Mouse (Mus musculus): ENCODE measurements around the gene Tmc8. TPM values are rescaled to one million over a fixed set of nuclear protein-coding genes. Genes with fewer than 3 reads are reported as not detected.
A peak's percentile ranks its signal among the peaks of the same experiment; 100 is the strongest.

Tmc8 gene
- polyA plus RNA-seq, 1 experiment from 2014 or later: 3.6 TPM

DNA sequence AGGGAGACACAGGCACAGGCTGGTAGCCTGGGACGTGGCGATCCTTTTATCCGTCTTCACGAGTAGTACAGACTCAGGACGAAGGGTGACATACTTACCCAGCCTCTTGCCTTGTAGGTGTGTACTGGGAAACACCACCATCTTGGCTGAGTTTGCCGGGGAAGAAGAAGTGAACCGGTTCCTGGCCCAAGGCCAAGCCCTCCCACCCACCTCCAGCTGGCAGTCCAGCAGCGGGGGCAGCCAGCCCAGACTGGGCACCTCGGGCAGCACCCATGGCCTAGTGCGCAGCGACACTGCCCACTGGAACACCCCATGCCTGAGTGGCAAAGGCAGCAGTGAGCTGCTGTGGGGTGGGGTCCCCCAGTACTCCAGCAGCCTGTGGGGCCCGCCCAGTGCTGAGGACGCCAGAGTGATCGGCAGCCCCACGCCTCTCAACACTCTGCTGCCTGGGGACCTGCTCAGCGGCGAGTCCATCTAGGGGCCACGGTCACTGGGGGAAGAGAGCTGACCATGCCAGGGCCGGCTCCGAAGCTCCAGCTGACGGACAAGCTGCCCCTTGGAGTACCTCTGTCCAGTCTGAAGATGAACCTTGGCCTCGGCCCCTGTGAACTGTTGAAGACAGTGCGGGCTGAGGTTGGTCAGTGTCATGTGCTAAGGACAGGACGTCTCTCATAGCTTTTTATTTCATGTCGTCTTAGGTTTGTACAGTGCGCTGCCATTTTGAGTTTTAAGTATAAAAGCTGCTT, 21.3 kb upstream of the Tmc8 start:
- no peak for TF ChIP-seq CTCF (IDR thresholded peaks at IDR 0.05; ENCODE audit: low read depth)
- Histone ChIP-seq H3K4me2 (ENCODE audit: low read length) (no peak overlapping the region), H3K9ac (ENCODE audit: low read depth, low read length) (no peak overlapping the region), H3K27me3 (ENCODE audit: insufficient read depth, low read length) (no peaks in the 10 kb centered on the region), H3K36me3 (ENCODE audit: insufficient read depth, low read length) (peaks cover 56% of the 10 kb centered on the region), H3K4me3 (replicated peaks; ENCODE audit: low read depth, low read length) (no peak overlapping the region), H3K4me1 (replicated peaks; ENCODE audit: insufficient read depth, low read length) (no peaks in the 10 kb centered on the region), H3K27ac (peak overlapping the region; percentile 50; the same call in 1 of the 2 replicates), H3K9me3 (replicated peaks; ENCODE audit: low read length) (no peaks in the 10 kb centered on the region)
- 79% methylated on average over 26 of the region's 26 CpGs for WGBS
- ATAC-seq (replicated peaks; ENCODE audit: low FRiP score, low read depth): peak; percentile 50
- no peak for DNase-seq (ENCODE audit: low spot score)

DNA sequence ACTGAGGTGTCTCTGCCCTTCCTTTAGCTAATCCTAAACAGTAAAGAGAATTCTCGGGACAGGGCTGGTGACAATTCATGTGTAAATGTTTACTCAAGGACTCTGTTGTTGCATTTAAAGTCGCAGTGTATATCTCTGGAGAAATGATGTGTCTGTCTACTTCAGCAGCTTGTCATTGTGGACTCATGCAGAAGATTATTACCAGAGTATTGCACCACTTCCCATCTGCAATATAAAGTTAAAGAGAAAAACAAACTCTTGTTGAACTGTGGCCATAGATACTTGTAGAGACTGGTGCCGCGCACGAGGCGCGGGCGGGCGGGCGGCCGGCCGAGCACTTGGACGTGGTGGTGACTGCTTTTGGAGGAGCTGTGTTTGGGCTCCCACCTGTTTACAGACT, 20.1 kb upstream of the Tmc8 start:
- H3K36me3 ChIP-seq (ENCODE audit: insufficient read depth, low read length): peaks cover 52% of the 10 kb centered on the region
- 83% methylated on average over 13 of the region's 13 CpGs for WGBS
- H3K9me3 ChIP-seq (replicated peaks; ENCODE audit: low read length): no peaks in the 10 kb centered on the region
- no peak overlapping the region for H3K4me3 ChIP-seq (replicated peaks; ENCODE audit: low read depth, low read length)
- TF ChIP-seq CTCF (IDR thresholded peaks at IDR 0.05; ENCODE audit: low read depth): no peak
- H3K4me1 ChIP-seq (replicated peaks; ENCODE audit: insufficient read depth, low read length): 0 out of 2 replicates have a peak, but pooled peaks cover 3% of the 10 kb centered on the region
- ATAC-seq (replicated peaks; ENCODE audit: low FRiP score, low read depth): no peak
- DNase-seq (ENCODE audit: low spot score): no peak
- no peak overlapping the region for H3K4me2 ChIP-seq (ENCODE audit: low read length)
- no peaks in the 10 kb centered on the region for H3K27me3 ChIP-seq (ENCODE audit: insufficient read depth, low read length)
- no peak overlapping the region for H3K9ac ChIP-seq (ENCODE audit: low read depth, low read length)
- H3K27ac ChIP-seq: no peak overlapping the region

DNA sequence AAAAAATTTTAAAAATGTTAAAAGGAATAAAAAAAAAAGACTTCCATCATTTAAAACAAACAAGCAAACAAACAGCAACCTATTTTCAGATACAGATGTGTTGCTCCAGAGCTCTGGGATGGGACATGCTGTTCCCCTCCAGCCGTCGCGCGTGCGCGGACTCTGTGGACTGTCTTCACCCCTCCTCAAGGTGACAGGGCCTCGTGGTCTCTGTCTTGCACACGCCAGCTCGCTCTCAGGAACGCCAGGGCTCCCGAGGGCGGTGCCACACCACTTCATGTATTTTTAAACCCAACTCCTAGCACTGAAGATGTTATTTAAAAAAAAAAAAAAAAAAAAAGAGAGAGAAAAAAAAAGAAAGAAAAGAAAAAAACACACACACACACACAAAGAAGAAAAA, 19.6 kb upstream of the Tmc8 start:
- DNase-seq (ENCODE audit: low spot score): no peak
- TF ChIP-seq CTCF (IDR thresholded peaks at IDR 0.05; ENCODE audit: low read depth): no peak
- Histone ChIP-seq H3K4me2 (ENCODE audit: low read length) (no peak overlapping the region), H3K36me3 (ENCODE audit: insufficient read depth, low read length) (peaks cover 48% of the 10 kb centered on the region), H3K4me3 (replicated peaks; ENCODE audit: low read depth, low read length) (no peak overlapping the region), H3K27me3 (ENCODE audit: insufficient read depth, low read length) (no peaks in the 10 kb centered on the region), H3K4me1 (replicated peaks; ENCODE audit: insufficient read depth, low read length) (0 out of 2 replicates have a peak, but pooled peaks cover 3% of the 10 kb centered on the region), H3K9ac (ENCODE audit: low read depth, low read length) (no peak overlapping the region), H3K9me3 (replicated peaks; ENCODE audit: low read length) (no peaks in the 10 kb centered on the region), H3K27ac (no peak overlapping the region)
- ATAC-seq (replicated peaks; ENCODE audit: low FRiP score, low read depth): no peak
- 73% methylated on average over 12 of the region's 12 CpGs for WGBS

DNA sequence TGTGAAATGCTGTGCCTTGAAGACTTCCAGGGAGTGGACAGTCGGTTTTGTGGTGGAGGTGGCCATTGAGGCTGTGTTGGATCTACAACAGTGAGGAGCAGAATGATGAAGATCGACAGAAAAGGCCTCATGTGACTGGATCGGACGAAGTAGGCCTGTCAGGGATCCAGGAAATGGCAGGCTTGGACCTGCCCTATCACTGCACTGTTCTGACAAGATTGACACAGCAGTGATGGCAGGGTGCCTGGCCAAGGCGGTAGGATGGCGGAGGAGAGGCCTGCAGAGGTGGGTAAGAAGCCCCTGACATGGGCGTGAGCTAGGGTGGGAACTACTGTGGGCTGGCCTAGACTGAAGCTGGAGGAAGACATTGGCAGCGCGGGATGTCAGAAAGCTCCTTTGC, 17.6 kb upstream of the Tmc8 start:
- H3K36me3 ChIP-seq (ENCODE audit: insufficient read depth, low read length): peaks cover 40% of the 10 kb centered on the region
- TF ChIP-seq CTCF (IDR thresholded peaks at IDR 0.05; ENCODE audit: low read depth): no peak

DNA sequence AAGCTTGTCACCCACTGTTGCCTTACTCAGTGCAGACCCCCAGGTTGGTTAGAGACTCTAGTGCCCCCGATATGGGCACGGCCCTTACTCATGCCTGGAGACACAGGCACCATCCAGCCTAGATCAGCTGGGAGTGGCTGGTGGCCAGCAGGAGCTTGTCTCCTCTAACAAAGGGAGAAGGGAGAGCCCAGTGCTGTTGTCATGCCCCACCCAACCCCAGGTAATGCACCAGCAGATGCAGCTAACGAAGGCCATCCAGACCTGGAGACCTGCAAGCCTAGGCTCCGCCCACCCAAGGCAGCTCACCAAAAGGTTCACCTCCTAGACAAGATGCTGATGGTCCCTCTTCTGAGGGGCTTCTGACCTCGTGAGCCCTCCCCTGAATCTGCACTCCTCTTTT, 16.5 kb upstream of the Tmc8 start:
- ATAC-seq (replicated peaks; ENCODE audit: low FRiP score, low read depth) (no peak; the same call in 1 of the 2 replicates), DNase-seq (ENCODE audit: low spot score) (no peak)
- WGBS: 92% methylated on average over 5 of the region's 5 CpGs
- TF ChIP-seq CTCF (IDR thresholded peaks at IDR 0.05; ENCODE audit: low read depth): no peak
- Histone ChIP-seq H3K4me3 (replicated peaks; ENCODE audit: low read depth, low read length) (no peak overlapping the region), H3K27ac (no peak overlapping the region), H3K27me3 (ENCODE audit: insufficient read depth, low read length) (no peaks in the 10 kb centered on the region), H3K9ac (ENCODE audit: low read depth, low read length) (no peak overlapping the region), H3K36me3 (ENCODE audit: insufficient read depth, low read length) (peaks cover 32% of the 10 kb centered on the region; the same call in 1 of the 2 replicates), H3K4me1 (replicated peaks; ENCODE audit: insufficient read depth, low read length) (0 out of 2 replicates have a peak, but pooled peaks cover 3% of the 10 kb centered on the region), H3K4me2 (ENCODE audit: low read length) (no peak overlapping the region), H3K9me3 (replicated peaks; ENCODE audit: low read length) (no peaks in the 10 kb centered on the region)

More for the DNA sequence above, 17.6 kb upstream of the Tmc8 start:
- 87% methylated on average over 9 of the region's 9 CpGs for WGBS
- Histone ChIP-seq H3K9me3 (replicated peaks; ENCODE audit: low read length) (no peaks in the 10 kb centered on the region), H3K27ac (no peak overlapping the region), H3K4me2 (ENCODE audit: low read length) (no peak overlapping the region), H3K4me1 (replicated peaks; ENCODE audit: insufficient read depth, low read length) (0 out of 2 replicates have a peak, but pooled peaks cover 3% of the 10 kb centered on the region), H3K27me3 (ENCODE audit: insufficient read depth, low read length) (no peaks in the 10 kb centered on the region), H3K4me3 (replicated peaks; ENCODE audit: low read depth, low read length) (no peak overlapping the region), H3K9ac (ENCODE audit: low read depth, low read length) (no peak overlapping the region)
- DNase-seq (ENCODE audit: low spot score) (no peak), ATAC-seq (replicated peaks; ENCODE audit: low FRiP score, low read depth) (no peak)

DNA sequence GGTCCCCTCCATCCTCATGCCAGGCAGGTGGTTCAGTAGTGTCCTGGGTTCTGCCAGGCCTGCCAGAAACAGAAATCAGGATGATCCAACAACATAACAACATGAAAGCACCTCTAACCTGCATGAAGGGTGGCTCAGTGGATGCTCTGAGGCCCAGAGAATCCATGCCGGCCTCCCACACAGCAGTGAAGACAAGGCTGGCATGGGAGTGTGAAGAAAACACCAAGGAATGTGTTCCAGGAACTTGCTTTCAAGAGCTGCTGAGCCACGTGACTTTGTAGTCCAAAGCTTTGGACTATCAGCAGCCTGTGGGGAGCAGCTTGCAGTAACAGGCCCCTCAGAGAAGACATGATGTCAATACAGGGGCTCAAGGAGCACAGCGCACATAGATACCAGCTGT, 15.6 kb upstream of the Tmc8 start:
- H3K9me3 ChIP-seq (replicated peaks; ENCODE audit: low read length): no peaks in the 10 kb centered on the region
- H3K27ac ChIP-seq: 0 out of 2 replicates have a peak overlapping the region, but pooled peaks have one; percentile 27
- no peak for TF ChIP-seq CTCF (IDR thresholded peaks at IDR 0.05; ENCODE audit: low read depth)
- no peak overlapping the region for H3K9ac ChIP-seq (ENCODE audit: low read depth, low read length)
- no peak overlapping the region for H3K4me3 ChIP-seq (replicated peaks; ENCODE audit: low read depth, low read length)
- DNase-seq (ENCODE audit: low spot score) (no peak), ATAC-seq (replicated peaks; ENCODE audit: low FRiP score, low read depth) (no peak)
- 64% methylated on average over 3 of the region's 3 CpGs for WGBS
- H3K4me2 ChIP-seq (ENCODE audit: low read length): no peak overlapping the region
- H3K36me3 ChIP-seq (ENCODE audit: insufficient read depth, low read length): peaks cover 23% of the 10 kb centered on the region; the same call in 1 of the 2 replicates
- 0 out of 2 replicates have a peak, but pooled peaks cover 3% of the 10 kb centered on the region for H3K4me1 ChIP-seq (replicated peaks; ENCODE audit: insufficient read depth, low read length)
- no peaks in the 10 kb centered on the region for H3K27me3 ChIP-seq (ENCODE audit: insufficient read depth, low read length)
